Mouse (Mus musculus) gastrocnemius, postnatal 14 days (tissue): Measurements from ENCODE around the gene Acox1. TPM values are rescaled to one million over a fixed set of nuclear protein-coding genes. Genes with fewer than 3 reads are reported as not detected.

Experiments
- DNase-seq: peaks from one replicate; pipeline ENCODE4 v3.0.0; 2021; ENCODE audit warnings: mixed read lengths
- intact Hi-C: fragments of 180-260 bp; cut with DNase I; formaldehyde crosslinking; loops from one replicate; pipeline ENCODE4 v1.15.1; 2025; ENCODE audit warnings: low total_unique reads
- total RNA-seq, 2 experiments: library from RNA; stranded (reverse); gene quantifications; 2 replicates each; pipeline ENCODE4 v1.2.3; 2021

The Acox1 gene
- total RNA-seq, 2 experiments from 2014 or later = 43.3 to 49.3 TPM

- no peak for DNase-seq
- intact Hi-C loops = no loop called here
Measured at GRCm38 (mm10) chr11:116176010-116176409, 22.8 kb downstream of the Acox1 start.

DNA sequence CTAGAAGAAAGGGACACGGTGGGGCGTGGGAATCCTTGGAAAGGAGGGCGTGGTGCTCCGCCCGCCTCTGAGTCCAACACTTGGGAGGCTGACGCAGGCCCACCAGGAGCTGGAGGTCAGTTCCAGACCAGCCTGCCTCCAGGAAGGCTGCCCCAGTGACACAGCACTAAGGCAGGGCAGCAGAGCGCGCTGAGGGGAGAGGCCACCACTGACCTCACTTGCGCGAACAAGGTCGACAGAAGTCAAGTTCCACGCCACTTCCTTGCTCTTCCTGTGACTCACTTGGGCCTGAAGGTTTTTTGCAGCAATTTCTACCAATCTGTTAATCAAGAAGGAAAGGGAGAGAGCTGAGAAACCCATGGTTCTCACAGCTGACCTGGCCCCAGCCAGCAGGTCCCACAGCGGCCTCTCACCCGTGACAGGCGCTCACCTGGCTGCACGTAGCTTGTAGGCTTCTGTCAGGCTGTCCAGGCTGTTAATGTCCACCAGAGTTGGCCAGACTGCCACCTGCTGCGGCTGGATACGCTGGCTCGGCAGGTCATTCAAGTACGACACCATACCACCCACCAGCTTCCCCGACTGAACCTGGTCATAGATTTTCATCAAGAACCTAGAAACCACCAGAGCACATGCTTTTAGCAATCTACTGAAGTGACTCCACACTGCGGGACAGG is 23.9 kb downstream of the Acox1 start:
- intact Hi-C loops = no loop called here
- no peak for DNase-seq

DNA sequence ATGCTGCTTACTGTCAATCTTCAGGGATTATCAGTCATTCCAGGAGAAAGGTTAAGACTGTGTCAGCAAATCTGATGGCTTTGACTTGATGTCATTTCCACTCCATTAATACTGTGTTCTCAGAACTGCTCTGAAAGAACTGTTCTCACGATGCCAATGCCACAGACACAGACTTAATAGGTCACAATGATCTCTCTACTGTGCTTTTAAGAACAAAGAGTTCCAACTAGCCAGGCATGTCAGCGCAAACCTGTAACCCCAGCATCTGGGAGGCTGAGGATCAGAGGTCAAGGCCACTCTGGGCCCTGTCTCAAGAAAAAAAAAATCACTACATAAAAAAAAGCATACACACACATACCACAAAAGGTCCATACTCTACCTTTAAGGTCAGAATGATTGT is 26.9 kb downstream of the Acox1 start:
- intact Hi-C loops = no loop called here
- DNase-seq = no peak

- intact Hi-C loops = no loop called here
- no peak for DNase-seq
Measured at GRCm38 (mm10) chr11:116170003-116170800, 28.6 kb downstream of the Acox1 start.

GRCm38 (mm10) chr11:116169214-116169613 is 29.6 kb downstream of the Acox1 start:
- intact Hi-C loops = no loop called here
- DNase-seq = no peak

DNA sequence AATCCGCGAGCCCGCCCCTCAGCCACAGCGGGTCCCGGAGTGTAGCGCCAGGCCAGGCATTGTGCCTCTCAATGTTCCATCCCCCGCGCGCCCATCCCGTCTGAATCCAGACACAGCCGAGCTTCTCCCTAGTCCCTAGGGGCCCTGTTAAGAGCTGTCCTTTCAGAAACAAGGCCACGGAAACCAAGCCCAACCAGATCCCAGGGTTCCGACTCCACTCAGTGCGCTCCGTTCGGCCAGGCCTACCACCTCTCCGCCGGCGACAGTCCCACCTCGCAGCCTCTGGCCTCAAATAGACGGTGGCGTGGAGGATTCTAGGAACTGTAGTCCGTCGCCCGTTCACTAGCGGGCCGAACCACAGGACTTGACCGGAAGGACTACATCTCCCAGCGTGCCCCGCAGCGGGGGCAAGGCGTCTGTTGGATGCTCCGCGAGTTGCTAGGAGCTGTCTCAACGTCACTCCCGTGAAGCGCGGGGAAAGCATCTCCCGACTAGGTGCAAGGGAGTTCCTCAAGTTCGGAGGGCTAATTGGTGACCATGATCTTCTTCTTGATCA is 30.9 kb downstream of the Acox1 start, which contains the start of gene Fbf1:
Fbf1 (minus strand) TSS at position 283 of the 556 bp plus-strand sequence.
- intact Hi-C loops = no loop called here

DNA sequence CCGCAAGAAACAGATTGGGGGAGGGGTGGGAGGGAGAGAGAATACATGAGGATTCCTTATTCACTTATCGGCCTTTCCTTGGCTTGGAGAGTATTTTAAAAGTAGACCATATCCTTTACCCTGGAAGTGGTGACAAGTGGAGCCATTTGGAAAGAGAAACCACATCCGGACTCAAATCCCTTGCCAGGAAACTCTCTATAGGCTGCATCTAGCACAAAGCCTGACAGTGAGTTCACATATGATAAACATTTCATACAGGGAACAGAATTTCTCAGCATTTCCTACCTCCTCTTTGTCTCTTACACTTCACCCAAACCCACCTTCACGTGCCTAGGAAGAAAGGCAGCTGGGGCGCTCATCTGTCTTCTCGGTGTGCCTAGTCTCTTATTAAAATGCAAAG is 31.6 kb downstream of the Acox1 start:
- DNase-seq = no peak
- intact Hi-C loops = no loop called here

More for the DNA sequence above, 30.9 kb downstream of the Acox1 start, which contains the start of gene Fbf1:
- peak; percentile 95 for DNase-seq

GRCm38 (mm10) chr11:116163002-116163401 is 35.8 kb downstream of the Acox1 start:
- no peak for DNase-seq
- intact Hi-C loops = no loop called here

GRCm38 (mm10) chr11:116162146-116162545 is 36.7 kb downstream of the Acox1 start:
- intact Hi-C loops = no loop called here
- no peak for DNase-seq

GRCm38 (mm10) chr11:116161312-116161711 is 37.5 kb downstream of the Acox1 start:
- DNase-seq = no peak
- intact Hi-C loops = no loop called here

DNA sequence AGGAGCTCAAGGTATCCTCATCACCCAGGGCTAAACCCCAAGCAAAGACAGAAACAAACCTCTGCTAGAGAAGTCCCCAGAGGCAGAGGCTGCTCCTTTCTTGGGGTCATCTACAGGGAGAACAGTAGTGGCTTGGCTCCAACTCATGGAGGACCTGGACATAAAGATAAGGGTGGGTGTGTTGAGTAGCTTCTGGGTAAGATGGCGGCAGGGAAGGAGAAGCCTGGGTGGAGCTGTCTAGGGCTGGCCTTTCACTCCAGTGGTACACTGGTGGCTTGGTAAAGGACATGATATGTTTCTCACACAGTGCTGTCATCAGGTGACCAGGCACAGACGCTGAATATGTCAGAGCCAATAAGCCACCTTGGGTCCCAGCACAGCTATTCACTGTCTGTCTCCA is 47.9 kb downstream of the Acox1 start:
- intact Hi-C loops = no loop called here
- DNase-seq = no peak

GRCm38 (mm10) chr11:116149341-116149740 is 49.5 kb downstream of the Acox1 start:
- intact Hi-C loops = no loop called here
- DNase-seq = no peak

GRCm38 (mm10) chr11:116148761-116149221 is 50.1 kb downstream of the Acox1 start:
- intact Hi-C loops = no loop called here
- no peak for DNase-seq

DNA sequence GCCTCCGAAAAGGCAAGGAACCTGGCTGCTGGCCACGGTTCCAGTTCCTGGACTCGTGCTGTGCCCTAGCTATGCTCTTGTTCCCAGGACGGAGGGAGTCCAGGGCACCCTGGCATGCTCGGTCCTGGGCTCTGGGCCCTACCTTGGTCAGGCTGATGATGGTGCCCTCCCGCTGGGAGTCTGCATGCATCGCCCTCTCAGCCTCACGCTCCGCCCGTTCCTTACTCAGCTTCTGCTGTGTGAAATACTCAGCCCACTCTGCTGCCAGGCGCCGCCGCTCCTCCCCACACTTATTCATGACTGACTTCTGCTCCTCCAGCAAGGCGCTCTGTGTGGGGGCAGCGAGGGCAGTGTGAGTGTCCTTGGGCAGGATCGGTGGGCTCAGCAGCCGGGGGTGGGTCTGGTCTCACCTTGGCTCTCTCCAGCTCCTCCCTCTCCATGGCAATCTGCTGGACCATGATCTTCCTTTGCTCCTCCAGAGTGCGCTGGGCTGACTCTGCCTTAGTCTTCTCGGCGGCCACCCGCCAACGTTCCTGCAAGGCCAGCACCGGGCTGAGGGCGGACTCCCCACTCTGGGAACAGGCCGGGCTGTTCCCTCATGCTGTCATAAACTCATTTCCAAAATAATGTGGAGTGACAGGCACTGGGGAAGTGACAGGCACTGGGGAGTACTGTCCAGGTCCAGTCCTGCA is 52.4 kb downstream of the Acox1 start:
- no peak for DNase-seq

DNA sequence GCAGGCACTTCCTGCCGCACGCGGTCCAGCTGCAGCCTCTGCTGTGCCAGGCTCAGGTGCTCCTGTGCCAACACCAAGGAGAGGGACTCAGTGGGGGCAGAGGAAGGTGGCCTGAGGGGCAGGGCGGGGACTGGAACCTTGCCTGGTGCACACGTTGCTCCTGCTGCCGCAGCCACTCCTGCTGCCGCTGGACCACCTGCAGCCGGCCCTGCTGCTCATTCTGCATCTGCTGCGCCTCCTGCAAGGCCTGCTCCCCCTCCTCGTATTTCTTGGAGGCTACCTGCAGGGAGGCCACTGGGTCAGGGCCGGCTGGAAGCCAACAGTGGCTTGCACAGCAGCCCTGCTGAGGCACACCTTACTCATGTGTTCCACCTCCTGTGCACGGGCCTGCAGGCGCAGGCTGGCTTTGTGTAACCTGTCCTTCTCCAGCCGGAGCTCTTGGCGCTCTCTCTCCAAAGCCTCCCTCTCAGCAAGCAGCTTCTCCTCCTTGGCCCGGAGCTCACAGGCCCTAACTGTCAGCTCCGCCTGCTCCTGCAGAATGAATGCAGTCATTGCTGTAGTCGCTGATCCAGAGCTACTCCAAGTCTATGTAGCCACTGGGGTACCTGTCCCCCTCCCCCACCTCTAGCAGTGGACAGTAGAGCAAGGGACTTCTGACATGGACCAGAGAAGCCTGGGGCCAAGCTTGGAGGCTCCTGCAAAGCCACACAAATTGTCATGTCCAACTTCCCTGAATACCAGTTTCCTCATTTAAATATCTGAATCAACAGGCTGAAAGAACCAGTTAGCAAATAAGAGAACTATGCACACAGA is 53.2 kb downstream of the Acox1 start:
- no peak for DNase-seq
- intact Hi-C loops = no loop called here

More for the DNA sequence above, 52.4 kb downstream of the Acox1 start:
- intact Hi-C loops = no loop called here

GRCm38 (mm10) chr11:116143468-116143867 is 55.4 kb downstream of the Acox1 start:
- no peak for DNase-seq
- intact Hi-C loops = loop anchor here (5.0 kb wide), 1 partner anchor 74 kb away; no protein-coding TSS in a partner anchor

GRCm38 (mm10) chr11:116142211-116142991 is 56.4 kb downstream of the Acox1 start:
- intact Hi-C loops = loop anchor here (5.0 kb wide), 1 partner anchor 75 kb away; no protein-coding TSS in a partner anchor
- no peak for DNase-seq

- intact Hi-C loops = loop anchor here (10.0 kb wide), 1 partner anchor 104 kb away; the partner anchor contains the start of gene Unk
- DNase-seq = peak; percentile 89
Measured at GRCm38 (mm10) chr11:116138468-116139138, 60.2 kb downstream of the Acox1 start, which contains the start of gene Mrpl38. Gene Mrpl38, minus strand, starts transcription at chr11:116138868.
